Mouse (Mus musculus): Measurements from ENCODE around the gene Dapk3. TPM values are rescaled to one million over a fixed set of nuclear protein-coding genes. Genes with fewer than 3 reads are reported as not detected.

Dapk3 gene
- polyA plus RNA-seq, 1 experiment from 2014 or later = 55.8 TPM

GRCm38 (mm10) chr10:81141455-81142210, 41.2 kb upstream of the Dapk3 start:
- Histone ChIP-seq H3K9me3 (ENCODE audit: low read depth, low read length) (no peaks in the 10 kb centered on the region), H3K9ac (peak overlapping the region; percentile 27; the same call in 1 of the 2 replicates), H3K27ac (ENCODE audit: low read depth) (no peak overlapping the region; the same call in 1 of the 2 replicates), H3K27me3 (ENCODE audit: insufficient read depth, low read length) (no peaks in the 10 kb centered on the region), H3K36me3 (ENCODE audit: insufficient read depth) (peaks cover 42% of the 10 kb centered on the region), H3K4me3 (ENCODE audit: low read depth, low read length) (no peak overlapping the region), H3K4me1 (ENCODE audit: insufficient read depth) (peaks cover 26% of the 10 kb centered on the region), H3K4me2 (0 out of 2 replicates have a peak overlapping the region, but pooled peaks have one; percentile 94)
- WGBS = 79% methylated on average over 7 of the region's 7 CpGs
- ATAC-seq (ENCODE audit: insufficient read depth) (no peak), DNase-seq (no peak)
- no peak for TF ChIP-seq CTCF (IDR thresholded peaks at IDR 0.05; ENCODE audit: low read depth)

DNA sequence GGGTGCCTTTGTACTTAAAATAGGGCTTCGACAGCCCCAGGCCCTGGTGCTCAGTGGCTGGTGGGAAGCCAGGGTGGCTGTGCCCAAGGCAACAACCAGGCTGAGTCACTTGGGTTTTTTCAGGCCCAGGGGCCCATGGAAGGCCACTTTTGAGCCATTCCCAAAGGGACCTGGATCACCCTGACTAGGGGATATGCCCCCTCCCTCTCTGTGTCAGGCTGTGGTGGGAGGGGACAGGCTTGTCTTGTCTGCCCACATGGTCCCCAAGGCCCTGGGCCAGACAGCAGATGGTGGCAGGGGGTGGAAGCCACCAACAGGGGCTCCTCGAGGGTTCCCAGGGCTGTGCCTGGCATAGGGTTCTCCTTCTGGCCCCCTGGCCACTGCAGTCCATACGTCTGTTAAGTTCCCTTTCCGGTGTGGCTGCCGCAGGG, 40.2 kb upstream of the Dapk3 start:
- DNase-seq (no peak), ATAC-seq (ENCODE audit: insufficient read depth) (no peak)
- WGBS = 76% methylated on average over 5 of the region's 5 CpGs
- Histone ChIP-seq H3K27ac (ENCODE audit: low read depth) (no peak overlapping the region), H3K27me3 (ENCODE audit: insufficient read depth, low read length) (no peaks in the 10 kb centered on the region), H3K4me1 (ENCODE audit: insufficient read depth) (peaks cover 26% of the 10 kb centered on the region), H3K36me3 (ENCODE audit: insufficient read depth) (peaks cover 52% of the 10 kb centered on the region), H3K4me2 (no peak overlapping the region), H3K4me3 (ENCODE audit: low read depth, low read length) (no peak overlapping the region), H3K9me3 (ENCODE audit: low read depth, low read length) (no peaks in the 10 kb centered on the region), H3K9ac (no peak overlapping the region)
- no peak for TF ChIP-seq CTCF (IDR thresholded peaks at IDR 0.05; ENCODE audit: low read depth)

DNA sequence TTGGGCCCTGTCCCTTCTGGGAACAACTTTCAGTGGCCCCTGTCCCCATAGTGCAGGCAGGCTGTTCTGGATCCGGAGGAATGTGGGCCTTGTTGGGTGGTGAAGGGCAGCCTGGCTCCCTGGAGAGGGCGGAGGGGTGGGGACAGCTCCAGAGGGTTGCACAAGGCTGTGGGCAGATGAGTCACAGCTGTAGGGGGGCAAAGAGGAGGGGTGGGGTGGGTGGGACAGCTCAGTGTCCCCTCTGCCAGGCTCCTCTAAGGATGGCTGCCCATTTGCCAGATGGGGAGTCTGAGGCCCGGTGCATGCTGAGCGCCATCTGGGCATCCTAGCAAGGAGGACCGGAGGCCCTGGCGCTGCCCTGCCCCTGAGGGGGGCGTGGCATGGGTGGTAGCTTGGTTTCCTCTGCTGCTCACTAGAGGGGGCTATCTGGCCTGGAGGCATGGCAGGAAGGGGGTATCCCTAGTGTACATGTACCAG, 39.6 kb upstream of the Dapk3 start:
- no peak for TF ChIP-seq CTCF (IDR thresholded peaks at IDR 0.05; ENCODE audit: low read depth)
- peaks cover 26% of the 10 kb centered on the region for H3K4me1 ChIP-seq (ENCODE audit: insufficient read depth)
- no peaks in the 10 kb centered on the region for H3K27me3 ChIP-seq (ENCODE audit: insufficient read depth, low read length)
- 91% methylated on average over 7 of the region's 7 CpGs for WGBS
- no peak overlapping the region for H3K4me2 ChIP-seq
- peaks cover 58% of the 10 kb centered on the region for H3K36me3 ChIP-seq (ENCODE audit: insufficient read depth)
- H3K9me3 ChIP-seq (ENCODE audit: low read depth, low read length) = no peaks in the 10 kb centered on the region
- DNase-seq = no peak
- no peak overlapping the region for H3K9ac ChIP-seq
- H3K27ac ChIP-seq (ENCODE audit: low read depth) = no peak overlapping the region
- ATAC-seq (ENCODE audit: insufficient read depth) = no peak
- H3K4me3 ChIP-seq (ENCODE audit: low read depth, low read length) = no peak overlapping the region

GRCm38 (mm10) chr10:81143845-81144437, 38.9 kb upstream of the Dapk3 start:
- Histone ChIP-seq H3K9ac (no peak overlapping the region), H3K36me3 (ENCODE audit: insufficient read depth) (peaks cover 65% of the 10 kb centered on the region), H3K27ac (ENCODE audit: low read depth) (no peak overlapping the region), H3K4me3 (ENCODE audit: low read depth, low read length) (no peak overlapping the region), H3K4me1 (ENCODE audit: insufficient read depth) (peaks cover 21% of the 10 kb centered on the region), H3K9me3 (ENCODE audit: low read depth, low read length) (no peaks in the 10 kb centered on the region), H3K27me3 (ENCODE audit: insufficient read depth, low read length) (no peaks in the 10 kb centered on the region), H3K4me2 (no peak overlapping the region)
- no peak for TF ChIP-seq CTCF (IDR thresholded peaks at IDR 0.05; ENCODE audit: low read depth)
- DNase-seq (no peak), ATAC-seq (ENCODE audit: insufficient read depth) (no peak)
- WGBS = 92% methylated on average over 52 of the region's 52 CpGs

GRCm38 (mm10) chr10:81144667-81145066, 38.1 kb upstream of the Dapk3 start:
- TF ChIP-seq CTCF (IDR thresholded peaks at IDR 0.05; ENCODE audit: low read depth) = no peak
- Histone ChIP-seq H3K9ac (no peak overlapping the region), H3K36me3 (ENCODE audit: insufficient read depth) (peaks cover 73% of the 10 kb centered on the region), H3K27me3 (ENCODE audit: insufficient read depth, low read length) (no peaks in the 10 kb centered on the region), H3K4me3 (ENCODE audit: low read depth, low read length) (no peak overlapping the region), H3K4me1 (ENCODE audit: insufficient read depth) (peaks cover 14% of the 10 kb centered on the region), H3K4me2 (no peak overlapping the region), H3K27ac (ENCODE audit: low read depth) (no peak overlapping the region), H3K9me3 (ENCODE audit: low read depth, low read length) (no peaks in the 10 kb centered on the region)
- 92% methylated on average over 27 of the region's 27 CpGs for WGBS
- ATAC-seq (ENCODE audit: insufficient read depth) (no peak), DNase-seq (no peak)

DNA sequence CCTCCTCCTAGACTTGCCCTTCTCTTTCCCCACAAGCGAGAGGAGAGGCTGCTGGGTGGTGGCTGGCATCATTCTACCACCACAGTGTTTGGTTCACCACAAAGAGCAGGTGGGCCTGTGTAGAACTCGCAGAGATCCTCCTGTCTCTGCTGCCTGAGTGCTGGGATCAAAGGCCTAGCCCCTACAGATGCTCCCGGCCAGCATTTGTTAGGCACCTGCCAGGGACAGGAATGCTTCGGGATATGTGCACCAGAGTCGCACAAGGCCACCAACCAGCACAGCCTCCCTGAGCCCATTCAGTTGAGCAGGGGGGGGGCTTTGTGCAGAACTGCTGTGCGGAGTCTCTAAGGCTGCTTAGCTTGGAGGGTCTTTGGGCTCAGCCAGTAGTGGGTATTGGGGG, 37.5 kb upstream of the Dapk3 start:
- Histone ChIP-seq H3K4me2 (no peak overlapping the region), H3K9me3 (ENCODE audit: low read depth, low read length) (no peaks in the 10 kb centered on the region), H3K27me3 (ENCODE audit: insufficient read depth, low read length) (no peaks in the 10 kb centered on the region), H3K4me1 (ENCODE audit: insufficient read depth) (peaks cover 8% of the 10 kb centered on the region), H3K36me3 (ENCODE audit: insufficient read depth) (peaks cover 79% of the 10 kb centered on the region), H3K4me3 (ENCODE audit: low read depth, low read length) (no peak overlapping the region), H3K9ac (no peak overlapping the region), H3K27ac (ENCODE audit: low read depth) (no peak overlapping the region)
- no peak for ATAC-seq (ENCODE audit: insufficient read depth)
- DNase-seq = no peak
- WGBS = 89% methylated on average over 6 of the region's 6 CpGs
- TF ChIP-seq CTCF (IDR thresholded peaks at IDR 0.05; ENCODE audit: low read depth) = no peak

- no peaks in the 10 kb centered on the region for H3K27me3 ChIP-seq (ENCODE audit: insufficient read depth, low read length)
- ATAC-seq (ENCODE audit: insufficient read depth) (no peak), DNase-seq (no peak)
- no peak overlapping the region for H3K9ac ChIP-seq
- peaks cover 80% of the 10 kb centered on the region for H3K36me3 ChIP-seq (ENCODE audit: insufficient read depth)
- H3K4me1 ChIP-seq (ENCODE audit: insufficient read depth) = peaks cover 3% of the 10 kb centered on the region
- H3K4me3 ChIP-seq (ENCODE audit: low read depth, low read length) = no peak overlapping the region
- no peak overlapping the region for H3K27ac ChIP-seq (ENCODE audit: low read depth)
- WGBS = 86% methylated on average over 7 of the region's 7 CpGs
- TF ChIP-seq CTCF (IDR thresholded peaks at IDR 0.05; ENCODE audit: low read depth) = no peak
- H3K9me3 ChIP-seq (ENCODE audit: low read depth, low read length) = no peaks in the 10 kb centered on the region
- no peak overlapping the region for H3K4me2 ChIP-seq
These were observed 37.0 kb upstream of the Dapk3 start for GRCm38 (mm10) chr10:81145778-81146177.

Measured in lung, embryonic 14.5 days (tissue).